Mouse (Mus musculus) kidney, postnatal 36 days (tissue): Measurements from ENCODE around the gene Atp5l.

Experiments used
- DNase-seq, 2 experiments: peaks; one replicate each; pipeline ENCODE4 v3.0.0; 2021 to 2022; ENCODE audit warnings: mixed read lengths in 2 of 2

Atp5l gene

GRCm38 (mm10) chr9:44891210-44891609 lies 29.3 kb downstream of the Atp5l start:
- no peak for DNase-seq

- DNase-seq, result no peak
Measured at GRCm38 (mm10) chr9:44890122-44890521, 30.4 kb downstream of the Atp5l start.

- no peak for DNase-seq
Measured at GRCm38 (mm10) chr9:44888114-44888624, 32.4 kb downstream of the Atp5l start.

- DNase-seq, result peak in 1 of 2 experiments; percentile 27
Measured at GRCm38 (mm10) chr9:44882981-44883569, 37.5 kb downstream of the Atp5l start.

GRCm38 (mm10) chr9:44882436-44882980 lies 38.0 kb downstream of the Atp5l start:
- peak; percentile 46 to 72 for DNase-seq

- DNase-seq, result peak; percentile 81 to 87
Measured at GRCm38 (mm10) chr9:44881941-44882435, 38.6 kb downstream of the Atp5l start.

- peak; percentile 96 to 97 for DNase-seq
Measured at GRCm38 (mm10) chr9:44881221-44881871, 39.2 kb downstream of the Atp5l start, which contains the start of gene Kmt2a. TSS of gene Kmt2a (minus strand) at chr9:44881296.

- peak in 1 of 2 experiments; percentile 16 for DNase-seq
Measured at GRCm38 (mm10) chr9:44880309-44881081, 40.0 kb downstream of the Atp5l start.

- DNase-seq, result no peak
Measured at GRCm38 (mm10) chr9:44879694-44880271, 40.8 kb downstream of the Atp5l start.

- DNase-seq, result no peak
Measured at GRCm38 (mm10) chr9:44878776-44879500, 41.6 kb downstream of the Atp5l start.

- DNase-seq, result no peak
Measured at GRCm38 (mm10) chr9:44877686-44878085, 42.9 kb downstream of the Atp5l start.

- DNase-seq, result peak; percentile 29 to 46
Measured at GRCm38 (mm10) chr9:44875476-44875875, 45.1 kb downstream of the Atp5l start.

- no peak for DNase-seq
Measured at GRCm38 (mm10) chr9:44874198-44874597, 46.3 kb downstream of the Atp5l start.

GRCm38 (mm10) chr9:44873665-44874064 lies 46.9 kb downstream of the Atp5l start:
- DNase-seq, result no peak

- DNase-seq, result no peak
Measured at GRCm38 (mm10) chr9:44868336-44869094, 52.0 kb downstream of the Atp5l start.

- no peak for DNase-seq
Measured at GRCm38 (mm10) chr9:44867664-44868063, 52.9 kb downstream of the Atp5l start.

- peak; percentile 28 to 33 for DNase-seq
Measured at GRCm38 (mm10) chr9:44866501-44867240, 53.9 kb downstream of the Atp5l start.
